Mouse (Mus musculus): ENCODE results near the gene Setd4. TPM values are rescaled to one million over a fixed set of nuclear protein-coding genes. Genes with fewer than 3 reads are reported as not detected.
"Not testable (repeated sequence)": the region's sequence is repeated elsewhere in the genome, so short reads cannot be mapped to it uniquely, and the experiment has no call there.

Setd4 gene
- polyA plus RNA-seq (2015; fragmentation: Nextera tagmentation; extraction: Ambion mirVana) = 61.3 and 71.7 TPM in 2 replicates

GRCm38 (mm10) chr16:93603439-93604212, at the start of gene Setd4:
Gene Setd4, minus strand, starts transcription at chr16:93604063.
- DNase-seq (ENCODE audit: low spot score) = peak; percentile 89

- DNase-seq (ENCODE audit: low spot score) = no peak
These were observed 44.7 kb upstream of the Setd4 start for GRCm38 (mm10) chr16:93648441-93649183.

- no peak for DNase-seq (ENCODE audit: low spot score)
These were observed 40.1 kb upstream of the Setd4 start for GRCm38 (mm10) chr16:93644006-93644405.

GRCm38 (mm10) chr16:93627761-93628400, 24.0 kb upstream of the Setd4 start, which contains the start of gene Gm5678:
Gene Gm5678, plus strand, starts transcription at chr16:93628097.
- DNase-seq (ENCODE audit: low spot score) = no peak

GRCm38 (mm10) chr16:93626745-93627144, 22.9 kb upstream of the Setd4 start:
- DNase-seq (ENCODE audit: low spot score) = no peak

GRCm38 (mm10) chr16:93624671-93625070, 20.8 kb upstream of the Setd4 start:
- DNase-seq (ENCODE audit: low spot score) = no peak

- DNase-seq (ENCODE audit: low spot score) = not testable (repeated sequence)
These were observed 19.9 kb upstream of the Setd4 start for GRCm38 (mm10) chr16:93623759-93624158.

- peak; percentile 71 for DNase-seq (ENCODE audit: low spot score)
These were observed 11.4 kb upstream of the Setd4 start for GRCm38 (mm10) chr16:93615118-93615870.

GRCm38 (mm10) chr16:93610961-93611360, 7.1 kb upstream of the Setd4 start:
- DNase-seq (ENCODE audit: low spot score) = no peak

GRCm38 (mm10) chr16:93609796-93610195, 5.9 kb upstream of the Setd4 start:
- no peak for DNase-seq (ENCODE audit: low spot score)

GRCm38 (mm10) chr16:93608731-93609130, 4.9 kb upstream of the Setd4 start:
- DNase-seq (ENCODE audit: low spot score) = no peak

GRCm38 (mm10) chr16:93607669-93608101, 3.8 kb upstream of the Setd4 start:
- DNase-seq (ENCODE audit: low spot score) = peak; percentile 94

GRCm38 (mm10) chr16:93606146-93606545, 2.3 kb upstream of the Setd4 start:
- DNase-seq (ENCODE audit: low spot score) = no peak

- DNase-seq (ENCODE audit: low spot score) = no peak
These were observed 1.7 kb upstream of the Setd4 start, which contains the start of gene Cbr1 for GRCm38 (mm10) chr16:93605553-93605952. Gene Cbr1, plus strand, starts transcription at chr16:93605853.

GRCm38 (mm10) chr16:93604481-93604969, 662 bp upstream of the Setd4 start:
- DNase-seq (ENCODE audit: low spot score) = no peak

GRCm38 (mm10) chr16:93599461-93599860, 4.4 kb downstream of the Setd4 start:
- DNase-seq (ENCODE audit: low spot score) = no peak

- DNase-seq (ENCODE audit: low spot score) = no peak
These were observed 6.3 kb downstream of the Setd4 start for GRCm38 (mm10) chr16:93597551-93597950.

GRCm38 (mm10) chr16:93596807-93597206, 7.1 kb downstream of the Setd4 start:
- no peak for DNase-seq (ENCODE audit: low spot score)

- DNase-seq (ENCODE audit: low spot score) = no peak
These were observed 8.1 kb downstream of the Setd4 start for GRCm38 (mm10) chr16:93595766-93596165.

- no peak for DNase-seq (ENCODE audit: low spot score)
These were observed 9.4 kb downstream of the Setd4 start for GRCm38 (mm10) chr16:93594448-93594847.

- DNase-seq (ENCODE audit: low spot score) = no peak
These were observed 10.5 kb downstream of the Setd4 start for GRCm38 (mm10) chr16:93593406-93593805.
